Mouse (Mus musculus) neural tube, embryonic 15.5 days (tissue): ENCODE results near the gene Gm17662. TPM values are rescaled to one million over a fixed set of nuclear protein-coding genes. Genes with fewer than 3 reads are reported as not detected.

Experiments used
- ATAC-seq: fragments of 200-750 bp; cut with Nextera tagmentation; 2 replicates; pipeline ENCODE4 v1.8.0; 2017; ENCODE audit warnings: mild to moderate bottlenecking, moderate TSS enrichment, moderate library complexity; ENCODE audit not compliant: low FRiP score
- H3K27ac ChIP-seq: fragments of 300-500 bp; sonication (generic); replicated peaks from 2 replicates; pipeline ENCODE4 v1.5.1; 2015; ENCODE audit warnings: mild to moderate bottlenecking, inconsistent platforms
- H3K27me3 ChIP-seq: fragments of 300-500 bp; sonication (generic); replicated peaks from 2 replicates; pipeline ENCODE4 v1.6.1; 2015; ENCODE audit warnings: inconsistent platforms
- H3K36me3 ChIP-seq: fragments of 300-500 bp; sonication (generic); 2 replicates; pipeline ENCODE4 v1.6.1; 2015; ENCODE audit warnings: inconsistent platforms
- H3K4me1 ChIP-seq: fragments of 300-500 bp; sonication (generic); 2 replicates; pipeline ENCODE4 v1.6.1; 2015; ENCODE audit warnings: inconsistent platforms
- H3K4me2 ChIP-seq: fragments of 300-500 bp; sonication (generic); 2 replicates; pipeline ENCODE4 v1.6.1; 2015; ENCODE audit warnings: inconsistent platforms, mild to moderate bottlenecking, moderate library complexity
- H3K4me3 ChIP-seq: fragments of 300-500 bp; sonication (generic); replicated peaks from 2 replicates; pipeline ENCODE4 v1.5.1; 2015; ENCODE audit warnings: mild to moderate bottlenecking, inconsistent platforms
- H3K9ac ChIP-seq: fragments of 300-500 bp; sonication (generic); replicated peaks from 2 replicates; pipeline ENCODE4 v1.6.1; 2015; ENCODE audit warnings: mild to moderate bottlenecking, inconsistent platforms
- H3K9me3 ChIP-seq: fragments of 300-500 bp; sonication (generic); replicated peaks from 2 replicates; pipeline ENCODE4 v1.6.1; 2016; ENCODE audit warnings: inconsistent platforms
- WGBS: fragments of 180-500 bp; shearing (Covaris S2); methylation state at CpG from one replicate; pipeline ENCODE4 v1.1.7; 2015; ENCODE audit warnings: mixed read lengths; 5-methylcytosine and 5-hydroxymethylcytosine counted together
- polyA plus RNA-seq: library from polyadenylated mRNA; unstranded; fragments of >200 nt; fragmentation: Nextera tagmentation; extraction: Ambion mirVana; gene quantifications from 2 replicates; pipeline ENCODE4 v1.2.1, GENCODE M21; 2015

Gm17662 gene
- polyA plus RNA-seq, 1 experiment from 2014 or later: not detected

GRCm38 (mm10) chr4:104838342-104838741 is 18.8 kb upstream of the Gm17662 start:
- no peak for ATAC-seq
- WGBS: 89% methylated on average over 2 of the region's 2 CpGs
- H3K36me3 ChIP-seq: no peaks in the 10 kb centered on the region
- no peak overlapping the region for H3K9ac ChIP-seq
- H3K9me3 ChIP-seq: no peaks in the 10 kb centered on the region
- H3K4me2 ChIP-seq: no peak overlapping the region
- no peak overlapping the region for H3K27ac ChIP-seq
- H3K4me3 ChIP-seq: no peak overlapping the region
- no peaks in the 10 kb centered on the region for H3K27me3 ChIP-seq
- H3K4me1 ChIP-seq: peaks cover 5% of the 10 kb centered on the region; the same call in 1 of the 2 replicates

- WGBS: 85% methylated on average over 5 of the region's 5 CpGs
- Histone ChIP-seq H3K9ac (no peak overlapping the region), H3K36me3 (no peaks in the 10 kb centered on the region), H3K9me3 (no peaks in the 10 kb centered on the region), H3K4me2 (no peak overlapping the region), H3K4me3 (no peak overlapping the region), H3K4me1 (no peaks in the 10 kb centered on the region), H3K27ac (no peak overlapping the region), H3K27me3 (no peaks in the 10 kb centered on the region)
- no peak for ATAC-seq
Observed at GRCm38 (mm10) chr4:104842204-104842603, 14.9 kb upstream of the Gm17662 start.

- Histone ChIP-seq H3K4me3 (no peak overlapping the region), H3K36me3 (no peaks in the 10 kb centered on the region), H3K4me2 (no peak overlapping the region), H3K27me3 (no peaks in the 10 kb centered on the region), H3K27ac (no peak overlapping the region), H3K4me1 (no peaks in the 10 kb centered on the region), H3K9ac (no peak overlapping the region), H3K9me3 (no peaks in the 10 kb centered on the region)
- no peak for ATAC-seq
- WGBS: 25% methylated on average over 4 of the region's 4 CpGs
Observed at GRCm38 (mm10) chr4:104843546-104843945, 13.6 kb upstream of the Gm17662 start.

- H3K4me1 ChIP-seq: no peaks in the 10 kb centered on the region
- ATAC-seq: no peak
- 77% methylated on average over 2 of the region's 2 CpGs for WGBS
Observed at GRCm38 (mm10) chr4:104855216-104855615, 1.9 kb upstream of the Gm17662 start.

GRCm38 (mm10) chr4:104857823-104858222 is 694 bp downstream of the Gm17662 start:
- Histone ChIP-seq H3K9ac (no peak overlapping the region), H3K4me1 (no peaks in the 10 kb centered on the region), H3K4me3 (no peak overlapping the region), H3K4me2 (no peak overlapping the region), H3K9me3 (no peaks in the 10 kb centered on the region), H3K27me3 (no peaks in the 10 kb centered on the region), H3K27ac (no peak overlapping the region), H3K36me3 (no peaks in the 10 kb centered on the region)
- no peak for ATAC-seq
- 85% methylated on average over 4 of the region's 4 CpGs for WGBS

More at GRCm38 (mm10) chr4:104855216-104855615, 1.9 kb upstream of the Gm17662 start:
- no peak overlapping the region for H3K9ac ChIP-seq
- H3K4me3 ChIP-seq: no peak overlapping the region
- H3K4me2 ChIP-seq: no peak overlapping the region
- H3K36me3 ChIP-seq: no peaks in the 10 kb centered on the region
- no peak overlapping the region for H3K27ac ChIP-seq
- no peaks in the 10 kb centered on the region for H3K27me3 ChIP-seq
- H3K9me3 ChIP-seq: no peaks in the 10 kb centered on the region

- H3K9ac ChIP-seq: no peak overlapping the region
- no peaks in the 10 kb centered on the region for H3K27me3 ChIP-seq
- no peaks in the 10 kb centered on the region for H3K36me3 ChIP-seq
- no peak overlapping the region for H3K4me2 ChIP-seq
- WGBS: 87% methylated on average over 8 of the region's 8 CpGs
- no peak for ATAC-seq
- H3K4me3 ChIP-seq: no peak overlapping the region
- no peaks in the 10 kb centered on the region for H3K9me3 ChIP-seq
- no peaks in the 10 kb centered on the region for H3K4me1 ChIP-seq
- no peak overlapping the region for H3K27ac ChIP-seq
Observed at GRCm38 (mm10) chr4:104861241-104861640, 4.1 kb downstream of the Gm17662 start.

GRCm38 (mm10) chr4:104864397-104864796 is 7.3 kb downstream of the Gm17662 start:
- ATAC-seq: no peak
- WGBS: 80% methylated on average over 1 of the region's 1 CpGs
- Histone ChIP-seq H3K27me3 (no peaks in the 10 kb centered on the region), H3K4me2 (no peak overlapping the region), H3K27ac (no peak overlapping the region), H3K4me1 (no peaks in the 10 kb centered on the region), H3K36me3 (no peaks in the 10 kb centered on the region), H3K4me3 (no peak overlapping the region), H3K9ac (no peak overlapping the region), H3K9me3 (no peaks in the 10 kb centered on the region)

- H3K27ac ChIP-seq: no peak overlapping the region
Observed at GRCm38 (mm10) chr4:104869581-104869980, 12.5 kb downstream of the Gm17662 start.

GRCm38 (mm10) chr4:104870196-104870595 is 13.1 kb downstream of the Gm17662 start:
- WGBS: 93% methylated on average over 5 of the region's 5 CpGs
- Histone ChIP-seq H3K4me3 (no peak overlapping the region), H3K4me1 (no peaks in the 10 kb centered on the region), H3K9me3 (no peaks in the 10 kb centered on the region), H3K27ac (no peak overlapping the region), H3K4me2 (no peak overlapping the region), H3K27me3 (no peaks in the 10 kb centered on the region), H3K9ac (no peak overlapping the region), H3K36me3 (no peaks in the 10 kb centered on the region)
- no peak for ATAC-seq

More at GRCm38 (mm10) chr4:104869581-104869980, 12.5 kb downstream of the Gm17662 start:
- H3K27me3 ChIP-seq: no peaks in the 10 kb centered on the region
- H3K4me2 ChIP-seq: no peak overlapping the region
- no peaks in the 10 kb centered on the region for H3K36me3 ChIP-seq
- H3K4me3 ChIP-seq: no peak overlapping the region
- no peak overlapping the region for H3K9ac ChIP-seq
- H3K4me1 ChIP-seq: no peaks in the 10 kb centered on the region
- ATAC-seq: no peak
- H3K9me3 ChIP-seq: no peaks in the 10 kb centered on the region

- Histone ChIP-seq H3K9me3 (no peaks in the 10 kb centered on the region), H3K4me1 (no peaks in the 10 kb centered on the region), H3K4me2 (no peak overlapping the region), H3K36me3 (no peaks in the 10 kb centered on the region), H3K27ac (no peak overlapping the region), H3K4me3 (no peak overlapping the region), H3K27me3 (no peaks in the 10 kb centered on the region), H3K9ac (no peak overlapping the region)
- 71% methylated on average over 4 of the region's 4 CpGs for WGBS
- ATAC-seq: no peak
Observed at GRCm38 (mm10) chr4:104875832-104876231, 18.7 kb downstream of the Gm17662 start.

GRCm38 (mm10) chr4:104876323-104876722 is 19.2 kb downstream of the Gm17662 start, which contains the start of gene C8a:
Gene C8a, minus strand, starts transcription at chr4:104876398.
- no peak within 1 kb of the TSS for H3K4me2 ChIP-seq
- H3K4me3 ChIP-seq: no peak within 1 kb of the TSS
- H3K27me3 ChIP-seq: no peaks in the 10 kb centered on the region
- no peak within 1 kb of the TSS for H3K9ac ChIP-seq
- no peak for ATAC-seq
- H3K9me3 ChIP-seq: no peaks in the 10 kb centered on the region
- H3K27ac ChIP-seq: no peak within 1 kb of the TSS
- WGBS: 90% methylated on average over 3 of the region's 3 CpGs
- H3K36me3 ChIP-seq: no peaks in the 10 kb centered on the region
- no peaks in the 10 kb centered on the region for H3K4me1 ChIP-seq

GRCm38 (mm10) chr4:104887486-104887885 is 30.4 kb downstream of the Gm17662 start:
- H3K27me3 ChIP-seq: no peaks in the 10 kb centered on the region
- no peak overlapping the region for H3K9ac ChIP-seq
- H3K27ac ChIP-seq: no peak overlapping the region
- no peaks in the 10 kb centered on the region for H3K36me3 ChIP-seq
- peaks cover 9% of the 10 kb centered on the region for H3K4me1 ChIP-seq
- 66% methylated on average over 9 of the region's 9 CpGs for WGBS
- no peak overlapping the region for H3K4me3 ChIP-seq
- no peak overlapping the region for H3K4me2 ChIP-seq
- no peak for ATAC-seq
- no peaks in the 10 kb centered on the region for H3K9me3 ChIP-seq
